In genomic region chr2:11496601-11497031, GRCm38 (mm10) we compare ENCODE assay signal across 8 mouse cellular contexts. TPM values are rescaled to one million over a fixed set of nuclear protein-coding genes. Genes with fewer than 3 reads are reported as not detected.
A peak's percentile ranks its signal among the peaks of the same experiment; 100 is the strongest.
DNase-seq lines count a peak whose midpoint lies in the region; ATAC-seq and TF ChIP-seq lines count a peak whose summit lies in the region.

No protein-coding gene starts in this region.

- intact Hi-C loops in left cerebral cortex, postnatal 25 days (cut with DNase I) = no loop called here

- no peak for TF ChIP-seq EP300 in liver, postnatal 0 days (IDR thresholded peaks at IDR 0.05; ENCODE audit: low read depth)

- no peak overlapping the region for H3K27ac ChIP-seq in liver, postnatal 0 days (ENCODE audit: low read depth)
- H3K27ac ChIP-seq in embryonic facial prominence, embryonic 10.5 days (replicated peaks) = no peak overlapping the region
- H3K27ac ChIP-seq in liver, embryonic 12.5 days = no peak overlapping the region

- ATAC-seq in liver, postnatal 0 days = no peak
- ATAC-seq in granulocyte monocyte progenitor cell, adult 5-6 weeks (replicated peaks; ENCODE audit: poor library complexity, severe bottlenecking) = peak; percentile 70
- no peak for ATAC-seq in liver, embryonic 12.5 days

- no peak for TF ChIP-seq CTCF in liver, postnatal 0 days (IDR thresholded peaks at IDR 0.05; ENCODE audit: low read depth)

- no peak overlapping the region for H3K4me3 ChIP-seq in liver, postnatal 0 days (ENCODE audit: low read depth, low read length)
- no peak overlapping the region for H3K4me3 ChIP-seq in embryonic facial prominence, embryonic 10.5 days
- no peak overlapping the region for H3K4me3 ChIP-seq in liver, embryonic 12.5 days

- H3K4me2 ChIP-seq in liver, postnatal 0 days (ENCODE audit: low read depth, low read length) = no peak overlapping the region
- no peak overlapping the region for H3K4me2 ChIP-seq in liver, embryonic 12.5 days

- WGBS in liver, postnatal 0 days (ENCODE audit: insufficient replicate concordance) = 59% methylated on average over 3 of the region's 3 CpGs
- 86% methylated on average over 3 of the region's 3 CpGs for WGBS in embryonic facial prominence, embryonic 10.5 days
- 63% methylated on average over 3 of the region's 3 CpGs for WGBS in liver, embryonic 12.5 days (ENCODE audit: insufficient replicate concordance)

- H3K9me3 ChIP-seq in liver, postnatal 0 days (ENCODE audit: low read length) = no peaks in the 10 kb centered on the region
- no peaks in the 10 kb centered on the region for H3K9me3 ChIP-seq in embryonic facial prominence, embryonic 10.5 days
- no peaks in the 10 kb centered on the region for H3K9me3 ChIP-seq in liver, embryonic 12.5 days (replicated peaks)

- H3K9ac ChIP-seq in liver, postnatal 0 days (replicated peaks) = no peak overlapping the region
- no peak overlapping the region for H3K9ac ChIP-seq in liver, embryonic 12.5 days

- DNase-seq in liver, postnatal 0 days = peak; percentile 43
- no peak for DNase-seq in liver
- peak; percentile 44 to 72 for DNase-seq in left cerebral cortex, postnatal 25 days (ENCODE audit: low spot score in 2 of 2)
- DNase-seq in right cerebral cortex, postnatal 36 days (ENCODE audit: low spot score in 2 of 2) = peak; percentile 39 to 45
- no peak for DNase-seq in urinary bladder, postnatal 4 days (ENCODE audit: low spot score in 2 of 2)
- DNase-seq in embryonic facial prominence, embryonic 10.5 days (ENCODE audit: low spot score) = no peak

- peaks cover 9% of the 10 kb centered on the region for H3K4me1 ChIP-seq in liver, postnatal 0 days (ENCODE audit: insufficient read depth)
- H3K4me1 ChIP-seq in embryonic facial prominence, embryonic 10.5 days = peaks cover 12% of the 10 kb centered on the region
- peaks cover 31% of the 10 kb centered on the region for H3K4me1 ChIP-seq in liver, embryonic 12.5 days

- peaks cover 40% of the 10 kb centered on the region for H3K36me3 ChIP-seq in liver, postnatal 0 days (replicated peaks; ENCODE audit: insufficient read depth, low read length)
- peaks cover 60% of the 10 kb centered on the region for H3K36me3 ChIP-seq in embryonic facial prominence, embryonic 10.5 days (replicated peaks)
- peaks cover 53% of the 10 kb centered on the region for H3K36me3 ChIP-seq in liver, embryonic 12.5 days

- no peaks in the 10 kb centered on the region for H3K27me3 ChIP-seq in liver, postnatal 0 days (ENCODE audit: insufficient read depth, low read length)
- no peaks in the 10 kb centered on the region for H3K27me3 ChIP-seq in embryonic facial prominence, embryonic 10.5 days (replicated peaks; ENCODE audit: low read depth, poor library complexity, severe bottlenecking)
- H3K27me3 ChIP-seq in liver, embryonic 12.5 days (replicated peaks) = peaks cover 4% of the 10 kb centered on the region

RNA-seq across cellular contexts. Expression of gene Pfkfb3, which starts 57.3 kb away (rescaled TPM):
- 3.0 and 3.3 TPM in 2 replicates for polyA plus RNA-seq in liver, postnatal 0 days (2015; fragmentation: Nextera tagmentation; extraction: Ambion mirVana)
- 44.8 and 74.9 TPM in 2 replicates for total RNA-seq in granulocyte monocyte progenitor cell, adult 5-6 weeks (2014; fragmentation: Nextera tagmentation)
- total RNA-seq in granulocyte monocyte progenitor cell, adult 5-6 weeks (2017) = 43.8 and 44.8 TPM in 2 replicates
- total RNA-seq in left cerebral cortex, postnatal 25 days (2021) = 10 to 100 TPM; 27.5 to 30.0 TPM
- 15.4 and 17.0 TPM in 2 replicates for polyA plus RNA-seq in embryonic facial prominence, embryonic 10.5 days (2016; fragmentation: Nextera tagmentation; extraction: Ambion mirVana)
- polyA plus RNA-seq in liver, embryonic 12.5 days (2016; fragmentation: Nextera tagmentation; extraction: Ambion mirVana) = 10.3 and 11.7 TPM in 2 replicates

Comparison
In these comparisons a context has a peak if more than half of its experiments do, and no peak if none do; other contexts are left out.
1. DNase-seq: peak in liver, postnatal 0 days (single experiment), left cerebral cortex, postnatal 25 days (2 of 2) and right cerebral cortex, postnatal 36 days (2 of 2); none in liver (single experiment), urinary bladder, postnatal 4 days (0 of 2) and embryonic facial prominence, embryonic 10.5 days (single experiment).